Mouse (Mus musculus): ENCODE results near the gene Nsl1. TPM values are rescaled to one million over a fixed set of nuclear protein-coding genes. Genes with fewer than 3 reads are reported as not detected.

Nsl1 gene
- total RNA-seq, 2 experiments from 2014 or later = 8.1 to 22.0 TPM

- no peak for ATAC-seq (ENCODE audit: poor library complexity, severe bottlenecking)
Observed at GRCm38 (mm10) chr1:191089355-191089754, 26.5 kb downstream of the Nsl1 start.

- ATAC-seq (ENCODE audit: poor library complexity, severe bottlenecking) = no peak
Observed at GRCm38 (mm10) chr1:191092050-191092449, 29.2 kb downstream of the Nsl1 start.

GRCm38 (mm10) chr1:191093578-191093977, 30.8 kb downstream of the Nsl1 start:
- ATAC-seq (ENCODE audit: poor library complexity, severe bottlenecking) = no peak

- peak; percentile 61 for ATAC-seq (ENCODE audit: poor library complexity, severe bottlenecking)
Observed at GRCm38 (mm10) chr1:191095019-191095418, 32.2 kb downstream of the Nsl1 start.

GRCm38 (mm10) chr1:191096871-191097681, 34.3 kb downstream of the Nsl1 start:
- ATAC-seq (ENCODE audit: poor library complexity, severe bottlenecking) = peak; percentile 28; the same call in 1 of the 2 replicates

GRCm38 (mm10) chr1:191097802-191098747, 35.3 kb downstream of the Nsl1 start, which contains the start of gene Batf3:
TSS of gene Batf3 (plus strand) at chr1:191097847.
- ATAC-seq (ENCODE audit: poor library complexity, severe bottlenecking) = peak; percentile 70

GRCm38 (mm10) chr1:191099114-191099513, 36.3 kb downstream of the Nsl1 start:
- ATAC-seq (ENCODE audit: poor library complexity, severe bottlenecking) = no peak

- no peak for ATAC-seq (ENCODE audit: poor library complexity, severe bottlenecking)
Observed at GRCm38 (mm10) chr1:191099772-191100291, 37.0 kb downstream of the Nsl1 start.

GRCm38 (mm10) chr1:191102730-191103370, 40.0 kb downstream of the Nsl1 start:
- peak; percentile 29 for ATAC-seq (ENCODE audit: poor library complexity, severe bottlenecking)

GRCm38 (mm10) chr1:191105246-191105645, 42.4 kb downstream of the Nsl1 start:
- ATAC-seq (ENCODE audit: poor library complexity, severe bottlenecking) = no peak

- no peak for ATAC-seq (ENCODE audit: poor library complexity, severe bottlenecking)
Observed at GRCm38 (mm10) chr1:191107306-191107705, 44.5 kb downstream of the Nsl1 start.

GRCm38 (mm10) chr1:191109907-191110306, 47.1 kb downstream of the Nsl1 start:
- ATAC-seq (ENCODE audit: poor library complexity, severe bottlenecking) = 0 out of 2 replicates have a peak, but pooled peaks have one; percentile 8

- peak; percentile 82 for ATAC-seq (ENCODE audit: poor library complexity, severe bottlenecking)
Observed at GRCm38 (mm10) chr1:191111146-191111545, 48.3 kb downstream of the Nsl1 start.

GRCm38 (mm10) chr1:191114868-191115267, 52.1 kb downstream of the Nsl1 start:
- peak; percentile 65 for ATAC-seq (ENCODE audit: poor library complexity, severe bottlenecking)

- ATAC-seq (ENCODE audit: poor library complexity, severe bottlenecking) = no peak
Observed at GRCm38 (mm10) chr1:191115514-191116238, 52.9 kb downstream of the Nsl1 start.

- ATAC-seq (ENCODE audit: poor library complexity, severe bottlenecking) = peak; percentile 29
Observed at GRCm38 (mm10) chr1:191122744-191123143, 59.9 kb downstream of the Nsl1 start.

GRCm38 (mm10) chr1:191123696-191124095, 60.9 kb downstream of the Nsl1 start:
- ATAC-seq (ENCODE audit: poor library complexity, severe bottlenecking) = peak; percentile 26; the same call in 1 of the 2 replicates

- no peak for ATAC-seq (ENCODE audit: poor library complexity, severe bottlenecking)
Observed at GRCm38 (mm10) chr1:191124288-191124687, 61.5 kb downstream of the Nsl1 start.

- ATAC-seq (ENCODE audit: poor library complexity, severe bottlenecking) = peak; percentile 92
Observed at GRCm38 (mm10) chr1:191125811-191126638, 63.2 kb downstream of the Nsl1 start.

Data from megakaryocyte, adult 5-6 weeks (primary cell).